Mouse (Mus musculus): Measurements from ENCODE around the gene Rap1gap. TPM values are rescaled to one million over a fixed set of nuclear protein-coding genes. Genes with fewer than 3 reads are reported as not detected.

Gene Rap1gap
- polyA plus RNA-seq, 1 experiment from 2014 or later: 17.5 TPM

- Histone ChIP-seq H3K4me1 (ENCODE audit: control insufficient read depth, insufficient read depth, low read length) (peaks cover 7% of the 10 kb centered on the region), H3K4me3 (ENCODE audit: low read depth, low read length) (no peak overlapping the region), H3K27me3 (ENCODE audit: control insufficient read depth, insufficient read depth, low read length) (no peaks in the 10 kb centered on the region), H3K4me2 (replicated peaks; ENCODE audit: low read depth, low read length) (no peak overlapping the region), H3K9me3 (ENCODE audit: control insufficient read depth, low read depth, low read length) (no peaks in the 10 kb centered on the region), H3K9ac (replicated peaks; ENCODE audit: low read depth, low read length) (no peak overlapping the region), H3K27ac (ENCODE audit: low read length) (no peak overlapping the region), H3K36me3 (ENCODE audit: control insufficient read depth, insufficient read depth, low read length) (no peaks in the 10 kb centered on the region)
- 48% methylated on average over 7 of the region's 7 CpGs for whole genome bisulfite sequencing
- peak; percentile 12; the same call in 1 of the 2 replicates for ATAC-seq (ENCODE audit: insufficient number of reproducible peaks, insufficient read depth, low FRiP score, low read depth)
Observed at GRCm38 (mm10) chr4:137717005-137717404, 52.5 kb downstream of the Rap1gap start.

GRCm38 (mm10) chr4:137717671-137718070, 53.1 kb downstream of the Rap1gap start:
- Histone ChIP-seq H3K4me2 (replicated peaks; ENCODE audit: low read depth, low read length) (no peak overlapping the region), H3K36me3 (ENCODE audit: control insufficient read depth, insufficient read depth, low read length) (no peaks in the 10 kb centered on the region), H3K4me1 (ENCODE audit: control insufficient read depth, insufficient read depth, low read length) (peaks cover 7% of the 10 kb centered on the region), H3K27me3 (ENCODE audit: control insufficient read depth, insufficient read depth, low read length) (no peaks in the 10 kb centered on the region), H3K27ac (ENCODE audit: low read length) (no peak overlapping the region), H3K4me3 (ENCODE audit: low read depth, low read length) (no peak overlapping the region), H3K9me3 (ENCODE audit: control insufficient read depth, low read depth, low read length) (no peaks in the 10 kb centered on the region), H3K9ac (replicated peaks; ENCODE audit: low read depth, low read length) (no peak overlapping the region)
- 64% methylated on average over 15 of the region's 15 CpGs for WGBS
- ATAC-seq (ENCODE audit: insufficient number of reproducible peaks, insufficient read depth, low FRiP score, low read depth): no peak

- H3K4me2 ChIP-seq (replicated peaks; ENCODE audit: low read depth, low read length): 0 out of 2 replicates have a peak overlapping the region, but pooled peaks have one; percentile 5
- no peak for ATAC-seq (ENCODE audit: insufficient number of reproducible peaks, insufficient read depth, low FRiP score, low read depth)
- 0 out of 2 replicates have a peak overlapping the region, but pooled peaks have one; percentile 22 for H3K27ac ChIP-seq (ENCODE audit: low read length)
- no peak overlapping the region for H3K4me3 ChIP-seq (ENCODE audit: low read depth, low read length)
- 30% methylated on average over 15 of the region's 15 CpGs for WGBS
- no peaks in the 10 kb centered on the region for H3K36me3 ChIP-seq (ENCODE audit: control insufficient read depth, insufficient read depth, low read length)
- no peaks in the 10 kb centered on the region for H3K27me3 ChIP-seq (ENCODE audit: control insufficient read depth, insufficient read depth, low read length)
- no peaks in the 10 kb centered on the region for H3K9me3 ChIP-seq (ENCODE audit: control insufficient read depth, low read depth, low read length)
- peaks cover 7% of the 10 kb centered on the region for H3K4me1 ChIP-seq (ENCODE audit: control insufficient read depth, insufficient read depth, low read length)
- no peak overlapping the region for H3K9ac ChIP-seq (replicated peaks; ENCODE audit: low read depth, low read length)
Observed at GRCm38 (mm10) chr4:137719378-137720077, 55.0 kb downstream of the Rap1gap start.

- no peak overlapping the region for H3K4me3 ChIP-seq (ENCODE audit: low read depth, low read length)
- ATAC-seq (ENCODE audit: insufficient number of reproducible peaks, insufficient read depth, low FRiP score, low read depth): no peak
- no peak overlapping the region for H3K9ac ChIP-seq (replicated peaks; ENCODE audit: low read depth, low read length)
- H3K36me3 ChIP-seq (ENCODE audit: control insufficient read depth, insufficient read depth, low read length): no peaks in the 10 kb centered on the region
- no peaks in the 10 kb centered on the region for H3K27me3 ChIP-seq (ENCODE audit: control insufficient read depth, insufficient read depth, low read length)
- H3K4me2 ChIP-seq (replicated peaks; ENCODE audit: low read depth, low read length): no peak overlapping the region
- H3K9me3 ChIP-seq (ENCODE audit: control insufficient read depth, low read depth, low read length): no peaks in the 10 kb centered on the region
- WGBS: 87% methylated on average over 15 of the region's 15 CpGs
- peaks cover 7% of the 10 kb centered on the region for H3K4me1 ChIP-seq (ENCODE audit: control insufficient read depth, insufficient read depth, low read length)
- H3K27ac ChIP-seq (ENCODE audit: low read length): no peak overlapping the region
Observed at GRCm38 (mm10) chr4:137721563-137721962, 57.0 kb downstream of the Rap1gap start.

DNA sequence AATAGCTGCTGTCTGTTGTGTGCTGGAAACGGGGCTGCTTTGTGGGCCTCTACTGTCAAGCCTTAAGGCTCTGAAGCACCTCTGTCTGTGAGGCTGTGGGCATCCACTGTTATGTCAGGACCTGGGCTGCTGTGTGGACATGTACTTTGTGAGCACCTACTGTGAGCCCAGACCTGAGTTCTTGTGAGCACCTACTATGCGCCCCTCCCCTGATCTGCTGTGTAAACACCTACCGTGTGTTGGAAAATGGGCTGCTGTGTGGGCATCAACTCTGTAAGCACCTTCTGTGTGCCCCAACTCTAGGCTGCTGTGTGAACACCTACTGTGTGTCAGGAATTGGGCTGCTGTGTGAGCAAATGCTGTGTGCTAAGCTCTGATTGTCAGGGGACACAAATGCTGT, 57.7 kb downstream of the Rap1gap start:
- H3K9ac ChIP-seq (replicated peaks; ENCODE audit: low read depth, low read length): no peak overlapping the region
- no peaks in the 10 kb centered on the region for H3K9me3 ChIP-seq (ENCODE audit: control insufficient read depth, low read depth, low read length)
- H3K4me2 ChIP-seq (replicated peaks; ENCODE audit: low read depth, low read length): no peak overlapping the region
- no peak overlapping the region for H3K4me3 ChIP-seq (ENCODE audit: low read depth, low read length)
- H3K27me3 ChIP-seq (ENCODE audit: control insufficient read depth, insufficient read depth, low read length): no peaks in the 10 kb centered on the region
- no peaks in the 10 kb centered on the region for H3K36me3 ChIP-seq (ENCODE audit: control insufficient read depth, insufficient read depth, low read length)
- peaks cover 7% of the 10 kb centered on the region for H3K4me1 ChIP-seq (ENCODE audit: control insufficient read depth, insufficient read depth, low read length)
- ATAC-seq (ENCODE audit: insufficient number of reproducible peaks, insufficient read depth, low FRiP score, low read depth): no peak
- no peak overlapping the region for H3K27ac ChIP-seq (ENCODE audit: low read length)
- WGBS: 84% methylated on average over 3 of the region's 3 CpGs

GRCm38 (mm10) chr4:137722692-137723427, 58.3 kb downstream of the Rap1gap start:
- H3K4me2 ChIP-seq (replicated peaks; ENCODE audit: low read depth, low read length): no peak overlapping the region
- H3K4me1 ChIP-seq (ENCODE audit: control insufficient read depth, insufficient read depth, low read length): peaks cover 10% of the 10 kb centered on the region
- no peaks in the 10 kb centered on the region for H3K9me3 ChIP-seq (ENCODE audit: control insufficient read depth, low read depth, low read length)
- WGBS: 27% methylated on average over 12 of the region's 12 CpGs
- no peak overlapping the region for H3K27ac ChIP-seq (ENCODE audit: low read length)
- no peak for ATAC-seq (ENCODE audit: insufficient number of reproducible peaks, insufficient read depth, low FRiP score, low read depth)
- H3K27me3 ChIP-seq (ENCODE audit: control insufficient read depth, insufficient read depth, low read length): peaks cover 3% of the 10 kb centered on the region; the same call in 1 of the 2 replicates
- no peaks in the 10 kb centered on the region for H3K36me3 ChIP-seq (ENCODE audit: control insufficient read depth, insufficient read depth, low read length)
- H3K4me3 ChIP-seq (ENCODE audit: low read depth, low read length): no peak overlapping the region
- H3K9ac ChIP-seq (replicated peaks; ENCODE audit: low read depth, low read length): no peak overlapping the region

DNA sequence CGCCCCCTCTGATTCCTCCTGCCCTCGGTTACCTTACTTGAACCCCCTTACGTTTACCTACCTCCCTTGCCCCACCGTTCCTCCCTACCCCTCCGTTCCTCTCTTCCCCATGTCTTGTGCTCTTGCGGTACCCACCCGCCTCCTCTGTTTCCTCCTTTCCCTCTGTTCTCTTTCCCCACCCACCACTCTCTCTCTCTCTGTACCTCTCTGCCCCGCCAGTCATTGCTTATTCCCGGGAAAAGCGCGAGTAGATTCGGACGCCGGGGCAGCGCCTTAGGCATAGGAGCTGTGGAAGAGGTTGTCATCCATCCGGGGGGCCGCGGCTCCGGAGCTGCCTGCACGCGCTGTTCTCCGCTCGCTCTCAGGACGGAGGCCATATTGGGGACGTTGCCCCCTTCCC, 59.0 kb downstream of the Rap1gap start:
- H3K27ac ChIP-seq (ENCODE audit: low read length): no peak overlapping the region
- H3K4me3 ChIP-seq (ENCODE audit: low read depth, low read length): no peak overlapping the region
- no peak overlapping the region for H3K9ac ChIP-seq (replicated peaks; ENCODE audit: low read depth, low read length)
- peaks cover 9% of the 10 kb centered on the region; the same call in 1 of the 2 replicates for H3K27me3 ChIP-seq (ENCODE audit: control insufficient read depth, insufficient read depth, low read length)
- no peaks in the 10 kb centered on the region for H3K9me3 ChIP-seq (ENCODE audit: control insufficient read depth, low read depth, low read length)
- ATAC-seq (ENCODE audit: insufficient number of reproducible peaks, insufficient read depth, low FRiP score, low read depth): no peak
- 44% methylated on average over 25 of the region's 25 CpGs for WGBS
- H3K36me3 ChIP-seq (ENCODE audit: control insufficient read depth, insufficient read depth, low read length): no peaks in the 10 kb centered on the region
- H3K4me2 ChIP-seq (replicated peaks; ENCODE audit: low read depth, low read length): no peak overlapping the region
- H3K4me1 ChIP-seq (ENCODE audit: control insufficient read depth, insufficient read depth, low read length): peaks cover 14% of the 10 kb centered on the region

DNA sequence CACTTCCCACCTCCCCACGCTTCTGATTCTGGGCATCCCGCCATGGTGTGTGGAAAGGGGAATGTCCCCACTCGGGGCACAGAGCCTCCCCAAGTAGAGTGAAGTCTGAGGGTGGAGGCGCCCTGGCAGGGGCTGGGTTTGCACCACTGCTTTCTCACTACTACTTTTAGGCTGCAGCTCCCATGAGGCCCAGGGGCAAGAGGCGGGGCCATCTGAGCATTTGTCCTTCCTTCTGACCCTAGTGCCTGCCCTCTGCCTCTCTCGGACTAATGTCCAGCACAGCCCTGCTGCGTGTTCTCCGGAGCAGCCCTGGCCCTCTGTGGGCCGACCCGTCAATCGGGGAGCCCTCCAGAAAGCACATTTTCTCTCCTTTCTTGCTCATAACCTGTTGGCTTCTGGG, 59.7 kb downstream of the Rap1gap start:
- no peak overlapping the region for H3K4me3 ChIP-seq (ENCODE audit: low read depth, low read length)
- WGBS: 48% methylated on average over 11 of the region's 11 CpGs
- peaks cover 16% of the 10 kb centered on the region for H3K4me1 ChIP-seq (ENCODE audit: control insufficient read depth, insufficient read depth, low read length)
- H3K27ac ChIP-seq (ENCODE audit: low read length): no peak overlapping the region
- peaks cover 14% of the 10 kb centered on the region for H3K27me3 ChIP-seq (ENCODE audit: control insufficient read depth, insufficient read depth, low read length)
- H3K9ac ChIP-seq (replicated peaks; ENCODE audit: low read depth, low read length): no peak overlapping the region
- no peaks in the 10 kb centered on the region for H3K36me3 ChIP-seq (ENCODE audit: control insufficient read depth, insufficient read depth, low read length)
- no peak overlapping the region for H3K4me2 ChIP-seq (replicated peaks; ENCODE audit: low read depth, low read length)
- no peaks in the 10 kb centered on the region for H3K9me3 ChIP-seq (ENCODE audit: control insufficient read depth, low read depth, low read length)
- ATAC-seq (ENCODE audit: insufficient number of reproducible peaks, insufficient read depth, low FRiP score, low read depth): no peak

Data from stomach, embryonic 14.5 days (tissue).